Mouse (Mus musculus) cortical plate, adult 2 months (tissue): ENCODE results near the gene Cmbl. TPM values are rescaled to one million over a fixed set of nuclear protein-coding genes. Genes with fewer than 3 reads are reported as not detected.
"Not testable (repeated sequence)": the region's sequence is repeated elsewhere in the genome, so short reads cannot be mapped to it uniquely, and the experiment has no call there.

Experiments used
- H3K27ac ChIP-seq: fragments of 200-500 bp; 2 replicates; pipeline ENCODE4 v1.5.1; 2012; ENCODE audit warnings: low read length, control low read depth, inconsistent platforms; ENCODE audit not compliant: insufficient read depth
- H3K4me1 ChIP-seq: fragments of 200-500 bp; 2 replicates; pipeline ENCODE4 v1.6.1; 2011; ENCODE audit warnings: low read length; ENCODE audit not compliant: control insufficient read depth, insufficient read depth
- H3K4me3 ChIP-seq: fragments of 200-500 bp; 2 replicates; pipeline ENCODE4 v1.5.1; 2011; ENCODE audit warnings: mild to moderate bottlenecking, low read length, control low read depth; ENCODE audit not compliant: insufficient read depth
- CTCF ChIP-seq: fragments of 200-500 bp; IDR thresholded peaks from 2 replicates; pipeline ENCODE4 v1.5.1; 2011; ENCODE audit warnings: mild to moderate bottlenecking, control low read depth, low read length; ENCODE audit not compliant: insufficient read depth; ENCODE audit errors: extremely low read depth
- POLR2A ChIP-seq: fragments of 200-500 bp; IDR thresholded peaks from 2 replicates; pipeline ENCODE4 v1.6.1; 2011; ENCODE audit warnings: mild to moderate bottlenecking, low read length, control low read depth; ENCODE audit not compliant: insufficient read depth; ENCODE audit errors: extremely low read depth
- polyA plus RNA-seq: library from polyadenylated mRNA; depleted of rRNA; stranded (reverse); fragments of >200 nt; gene quantifications from 2 replicates; pipeline ENCODE4 v1.2.3, GENCODE M21; 2012

Gene Cmbl
- polyA plus RNA-seq, 1 experiment, result 23.8 TPM

GRCm38 (mm10) chr15:31576076-31576475, 10.9 kb downstream of the Cmbl start:
- Histone ChIP-seq H3K27ac (no peak overlapping the region), H3K4me1 (no peaks in the 10 kb centered on the region; the same call in 1 of the 2 replicates), H3K4me3 (no peak overlapping the region)
- TF ChIP-seq CTCF, result no peak
- TF ChIP-seq POLR2A, result no peak

DNA sequence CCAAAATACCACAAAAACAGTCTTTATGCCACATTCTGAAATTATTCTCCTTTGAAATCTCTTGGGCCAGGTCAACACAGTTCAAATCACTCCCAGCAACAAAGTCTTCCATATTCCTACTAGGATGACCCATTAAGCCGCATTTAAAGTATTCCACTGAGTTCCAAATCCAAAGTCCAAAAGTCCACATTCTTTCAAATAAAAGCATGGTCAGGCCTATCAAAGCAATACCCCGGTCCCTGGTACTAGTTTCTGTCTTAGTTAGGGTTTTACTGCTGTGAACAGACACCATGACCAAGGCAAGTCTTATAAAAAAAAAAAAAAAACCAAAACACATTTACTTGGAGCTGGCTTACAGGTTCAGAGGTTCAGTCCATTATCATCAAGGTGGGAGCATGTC, 15.9 kb downstream of the Cmbl start:
- H3K27ac ChIP-seq, H3K4me3 ChIP-seq, H3K4me1 ChIP-seq: not testable (repeated sequence)

DNA sequence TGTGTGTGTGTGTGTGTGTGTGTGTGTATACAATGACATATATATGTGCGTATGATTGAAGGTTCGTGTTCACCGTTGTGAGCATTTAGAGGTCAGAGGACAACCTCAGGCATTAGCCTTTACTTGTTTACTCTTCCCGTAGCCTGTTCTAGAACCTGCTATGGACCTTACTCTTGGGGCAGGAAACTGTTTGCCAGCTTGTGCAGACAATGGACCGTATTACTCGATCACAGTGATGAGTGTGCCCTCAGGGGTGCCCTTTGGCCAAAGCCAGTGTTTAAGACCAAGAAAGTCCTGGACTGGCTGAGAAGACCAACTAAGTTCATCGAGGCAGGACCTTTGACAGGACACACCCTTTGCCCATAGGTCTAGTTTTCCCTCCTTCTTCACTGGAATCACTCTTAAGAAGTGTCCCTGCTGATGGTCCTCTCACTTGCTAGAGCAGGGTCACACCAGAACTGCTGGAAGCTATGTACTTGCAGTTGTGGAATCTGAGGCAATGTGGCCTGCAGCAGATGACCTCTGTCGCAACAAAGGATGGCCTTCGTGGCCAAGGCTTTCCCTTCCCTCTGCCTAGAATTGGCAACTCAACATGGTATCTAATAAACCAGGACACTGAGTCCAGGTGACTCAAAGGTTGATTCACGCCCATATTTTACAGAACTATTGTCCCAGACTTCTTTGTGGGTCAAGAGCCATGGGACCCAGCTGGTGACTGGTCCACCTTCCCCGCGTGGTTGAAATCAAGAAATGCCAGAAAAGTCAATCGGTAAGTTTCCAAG, 18.3 kb downstream of the Cmbl start:
- H3K4me3 ChIP-seq, result no peak overlapping the region
- TF ChIP-seq POLR2A (no peak), CTCF (no peak)
- no peaks in the 10 kb centered on the region; the same call in 1 of the 2 replicates for H3K4me1 ChIP-seq
- no peak overlapping the region for H3K27ac ChIP-seq

DNA sequence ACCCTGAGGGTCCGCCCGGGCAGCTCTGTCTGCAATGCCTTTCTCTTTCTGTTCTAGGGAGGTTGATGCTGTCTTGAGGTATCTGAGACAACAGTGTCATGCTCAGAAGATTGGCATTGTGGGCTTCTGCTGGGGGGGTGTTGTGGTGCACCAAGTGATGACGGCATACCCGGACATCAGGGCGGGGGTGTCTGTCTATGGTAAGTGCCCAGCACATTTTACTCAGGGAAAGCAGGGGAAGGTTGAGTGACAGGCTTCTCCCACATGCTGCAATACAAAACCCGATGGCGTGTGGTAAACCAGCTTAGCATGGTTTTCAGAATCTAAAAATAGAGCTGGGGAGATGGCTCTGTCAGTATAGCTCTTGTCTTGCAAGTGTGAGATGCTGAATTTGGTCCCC, 20.0 kb downstream of the Cmbl start:
- Histone ChIP-seq H3K27ac (no peak overlapping the region), H3K4me3 (no peak overlapping the region), H3K4me1 (peaks cover 2% of the 10 kb centered on the region; the same call in 1 of the 2 replicates)
- TF ChIP-seq CTCF, result no peak

DNA sequence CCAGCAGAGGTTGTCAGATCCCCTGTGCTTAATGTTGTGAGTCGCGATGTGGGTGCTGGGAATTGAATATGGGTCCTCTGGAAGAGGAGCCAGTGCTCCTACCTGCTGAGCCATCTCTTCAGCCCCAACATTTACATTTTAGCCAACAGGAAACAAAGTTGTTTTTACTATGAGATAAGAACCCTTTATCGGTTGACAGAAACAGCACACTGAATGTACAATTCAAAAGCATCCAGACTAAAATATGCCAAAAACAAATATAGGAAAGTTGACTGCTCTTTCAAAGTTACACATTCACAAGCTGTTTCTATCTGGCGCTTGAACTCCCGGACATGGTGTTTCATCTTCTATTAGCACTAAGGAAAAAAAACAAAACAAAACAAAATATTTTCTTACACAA, 20.9 kb downstream of the Cmbl start:
- no peak for TF ChIP-seq CTCF
- TF ChIP-seq POLR2A, result no peak
- no peak overlapping the region for H3K27ac ChIP-seq
- H3K4me3 ChIP-seq, result no peak overlapping the region
- peaks cover 2% of the 10 kb centered on the region; the same call in 1 of the 2 replicates for H3K4me1 ChIP-seq

DNA sequence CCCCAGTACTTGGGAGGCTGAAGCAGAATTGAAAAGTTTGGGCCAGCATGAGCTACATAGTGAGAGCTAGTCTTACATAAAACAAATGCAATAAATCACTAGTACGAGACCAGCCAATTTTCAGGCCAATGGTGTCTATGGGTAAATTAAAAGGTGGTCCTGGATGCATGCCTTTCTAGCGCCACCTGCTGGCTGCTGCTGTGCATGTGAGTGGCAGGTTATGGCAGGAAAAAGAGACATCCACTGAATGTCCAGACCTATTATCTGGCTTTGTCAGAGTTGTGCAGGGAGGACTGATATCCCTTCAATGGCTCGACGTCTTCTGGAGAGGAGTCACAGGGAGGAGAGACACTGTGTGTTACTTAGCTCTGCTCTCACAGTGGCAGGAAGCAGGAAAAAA, 21.3 kb downstream of the Cmbl start:
- Histone ChIP-seq H3K4me1 (peaks cover 2% of the 10 kb centered on the region; the same call in 1 of the 2 replicates), H3K4me3 (no peak overlapping the region), H3K27ac (no peak overlapping the region)
- TF ChIP-seq POLR2A (no peak), CTCF (peak; percentile 96)

DNA sequence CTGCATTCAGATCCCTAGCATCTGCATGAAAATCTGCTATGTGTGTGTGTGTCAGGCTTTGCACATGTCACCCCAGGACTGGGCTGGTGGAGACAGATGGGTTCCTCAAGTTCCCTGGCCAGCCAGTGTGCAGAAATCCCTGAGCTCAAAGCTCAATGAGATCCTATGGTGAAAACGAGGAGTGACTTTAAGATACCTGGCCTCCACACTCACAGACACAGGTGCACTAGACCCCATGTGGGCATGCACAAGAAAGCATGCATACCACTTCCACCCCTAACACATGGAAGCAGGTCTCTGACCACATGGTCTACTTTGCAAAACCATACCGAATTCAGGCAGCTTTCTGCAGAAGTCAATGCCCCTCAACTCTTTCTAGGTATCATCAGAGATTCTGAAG, 22.6 kb downstream of the Cmbl start:
- Histone ChIP-seq H3K4me3 (no peak overlapping the region), H3K27ac (no peak overlapping the region), H3K4me1 (peaks cover 2% of the 10 kb centered on the region; the same call in 1 of the 2 replicates)
- no peak for TF ChIP-seq POLR2A
- TF ChIP-seq CTCF, result no peak

DNA sequence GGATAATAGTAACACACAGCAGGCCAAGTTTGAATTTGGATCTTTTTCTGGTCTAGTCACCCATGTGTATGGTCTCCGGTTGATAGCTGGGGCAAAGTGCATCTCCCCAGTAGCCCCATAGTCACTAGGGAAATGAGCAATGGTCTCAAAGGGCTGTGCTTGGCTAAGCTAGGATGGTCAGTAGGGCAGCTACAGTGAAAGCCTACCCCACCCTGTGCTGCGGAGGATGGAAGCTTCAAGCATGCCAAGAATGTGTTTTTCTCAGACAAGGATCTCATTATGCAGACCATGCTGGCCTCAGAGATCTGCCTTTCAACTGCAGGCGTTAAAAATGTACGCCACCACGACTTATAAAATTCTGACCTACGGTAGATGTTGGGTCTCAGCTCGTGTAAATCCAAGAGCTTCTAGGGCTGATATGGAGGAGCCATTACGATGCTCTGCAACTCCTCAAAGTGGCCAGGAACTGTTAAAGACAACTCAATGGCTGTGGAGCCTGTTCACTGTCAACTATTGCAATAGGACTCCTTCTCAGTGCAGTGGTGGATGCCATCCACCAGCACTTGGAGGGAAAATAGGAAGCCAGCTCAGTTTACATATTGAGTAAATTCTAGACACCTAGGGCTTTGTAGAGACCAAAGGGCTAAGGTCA, 23.9 kb downstream of the Cmbl start:
- Histone ChIP-seq H3K4me3 (no peak overlapping the region), H3K27ac (no peak overlapping the region), H3K4me1 (peaks cover 2% of the 10 kb centered on the region; the same call in 1 of the 2 replicates)
- no peak for TF ChIP-seq POLR2A
- TF ChIP-seq CTCF, result no peak

DNA sequence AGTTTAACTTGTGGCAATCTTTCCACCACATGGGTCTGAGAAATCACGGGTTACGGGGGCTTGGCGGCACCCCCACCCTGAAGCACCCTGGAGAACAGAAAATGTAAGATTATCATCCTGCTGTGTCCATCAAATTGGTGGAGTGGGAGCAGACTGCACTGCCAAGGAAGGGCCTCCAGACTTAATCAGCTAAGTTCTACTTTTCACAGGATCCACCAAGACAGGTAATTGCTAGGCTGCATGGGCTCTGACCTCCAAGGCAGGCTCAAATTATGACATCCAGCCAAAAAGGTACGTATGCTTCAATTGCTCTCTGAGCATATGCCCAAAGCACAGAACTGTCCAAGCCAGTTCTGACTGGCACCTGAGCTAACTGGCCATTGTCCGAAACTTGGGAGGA, 25.0 kb downstream of the Cmbl start:
- Histone ChIP-seq H3K27ac (no peak overlapping the region), H3K4me1 (peaks cover 2% of the 10 kb centered on the region; the same call in 1 of the 2 replicates), H3K4me3 (no peak overlapping the region)
- TF ChIP-seq CTCF (no peak), POLR2A (no peak)

GRCm38 (mm10) chr15:31592531-31592930, 27.3 kb downstream of the Cmbl start:
- Histone ChIP-seq H3K4me3 (no peak overlapping the region), H3K4me1 (peaks cover 2% of the 10 kb centered on the region; the same call in 1 of the 2 replicates), H3K27ac (no peak overlapping the region)
- TF ChIP-seq POLR2A, result no peak
- no peak for TF ChIP-seq CTCF
